Mouse (Mus musculus): ENCODE results near the gene Spdye4c.

Spdye4c gene

GRCm38 (mm10) chr2:128611178-128611577 is 20.2 kb downstream of the Spdye4c start:
- no peak for DNase-seq

GRCm38 (mm10) chr2:128612275-128612674 is 21.3 kb downstream of the Spdye4c start:
- DNase-seq = no peak

GRCm38 (mm10) chr2:128613365-128613764 is 22.4 kb downstream of the Spdye4c start:
- no peak for DNase-seq

GRCm38 (mm10) chr2:128615366-128615765 is 24.4 kb downstream of the Spdye4c start:
- DNase-seq = no peak

GRCm38 (mm10) chr2:128620578-128620977 is 29.6 kb downstream of the Spdye4c start:
- DNase-seq = no peak
